Mouse (Mus musculus): ENCODE measurements around the gene Slc5a6. TPM values are rescaled to one million over a fixed set of nuclear protein-coding genes. Genes with fewer than 3 reads are reported as not detected.
"Not testable (repeated sequence)": the region's sequence is repeated elsewhere in the genome, so short reads cannot be mapped to it uniquely, and the experiment has no call there.

Gene Slc5a6
- polyA plus RNA-seq, 1 experiment from 2014 or later, result 4.8 TPM

- WGBS (ENCODE audit: insufficient replicate concordance), result 62% methylated on average over 1 of the region's 1 CpGs
Observed at GRCm38 (mm10) chr5:31022690-31023089, 26.0 kb downstream of the Slc5a6 start.

DNA sequence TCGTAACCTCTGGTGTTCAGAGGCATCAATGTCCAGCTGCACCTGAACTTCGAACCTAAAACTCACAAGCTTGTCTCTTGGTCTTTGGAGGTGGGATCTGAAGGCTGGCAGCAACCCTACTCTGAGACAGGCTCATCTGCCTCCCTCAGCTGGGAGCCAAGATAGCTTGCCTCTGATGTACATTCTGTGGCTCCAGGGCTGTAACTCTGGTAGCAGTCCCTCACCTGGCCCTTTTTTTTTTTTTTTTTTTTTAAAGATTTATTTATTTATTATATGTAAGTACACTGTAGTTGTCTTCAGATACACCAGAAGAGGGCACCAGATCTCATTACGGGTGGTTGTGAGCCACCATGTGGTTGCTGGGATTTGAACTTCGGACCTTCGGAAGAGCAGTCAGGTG lies 26.9 kb downstream of the Slc5a6 start:
- WGBS (ENCODE audit: insufficient replicate concordance), result 68% methylated on average over 4 of the region's 5 CpGs
- not testable (repeated sequence) for H3K9ac ChIP-seq (ENCODE audit: low read depth, low read length); H3K27ac ChIP-seq (ENCODE audit: low read length); H3K4me3 ChIP-seq (ENCODE audit: low read depth, low read length); H3K4me1 ChIP-seq (ENCODE audit: control insufficient read depth, low read depth, low read length); H3K4me2 ChIP-seq (ENCODE audit: low read depth, low read length); H3K9me3 ChIP-seq (replicated peaks; ENCODE audit: control insufficient read depth, low read length); H3K36me3 ChIP-seq (ENCODE audit: control insufficient read depth, insufficient read depth); H3K27me3 ChIP-seq (ENCODE audit: control insufficient read depth, insufficient read depth, low read depth, low read length); ATAC-seq (ENCODE audit: low read depth)

More at GRCm38 (mm10) chr5:31022690-31023089, 26.0 kb downstream of the Slc5a6 start:
- Histone ChIP-seq H3K9ac (ENCODE audit: low read depth, low read length) (no peak overlapping the region), H3K9me3 (replicated peaks; ENCODE audit: control insufficient read depth, low read length) (no peaks in the 10 kb centered on the region), H3K4me1 (ENCODE audit: control insufficient read depth, low read depth, low read length) (no peaks in the 10 kb centered on the region), H3K36me3 (ENCODE audit: control insufficient read depth, insufficient read depth) (no peaks in the 10 kb centered on the region), H3K27me3 (ENCODE audit: control insufficient read depth, insufficient read depth, low read depth, low read length) (no peaks in the 10 kb centered on the region), H3K27ac (ENCODE audit: low read length) (no peak overlapping the region), H3K4me3 (ENCODE audit: low read depth, low read length) (no peak overlapping the region), H3K4me2 (ENCODE audit: low read depth, low read length) (no peak overlapping the region)
- ATAC-seq (ENCODE audit: low read depth), result no peak

GRCm38 (mm10) chr5:31015913-31016312 lies 32.8 kb downstream of the Slc5a6 start:
- WGBS (ENCODE audit: insufficient replicate concordance), result 37% methylated on average over 2 of the region's 2 CpGs
- no peaks in the 10 kb centered on the region for H3K9me3 ChIP-seq (replicated peaks; ENCODE audit: control insufficient read depth, low read length)
- no peak for ATAC-seq (ENCODE audit: low read depth)

GRCm38 (mm10) chr5:31012737-31013136 lies 36.0 kb downstream of the Slc5a6 start:
- no peak overlapping the region for H3K4me3 ChIP-seq (ENCODE audit: low read depth, low read length)
- H3K9ac ChIP-seq (ENCODE audit: low read depth, low read length), result no peak overlapping the region
- no peak for ATAC-seq (ENCODE audit: low read depth)
- H3K27ac ChIP-seq (ENCODE audit: low read length), result no peak overlapping the region
- 38% methylated on average over 3 of the region's 3 CpGs for WGBS (ENCODE audit: insufficient replicate concordance)
- no peaks in the 10 kb centered on the region for H3K27me3 ChIP-seq (ENCODE audit: control insufficient read depth, insufficient read depth, low read depth, low read length)
- H3K4me1 ChIP-seq (ENCODE audit: control insufficient read depth, low read depth, low read length), result no peaks in the 10 kb centered on the region; the same call in 1 of the 2 replicates
- no peak overlapping the region for H3K4me2 ChIP-seq (ENCODE audit: low read depth, low read length)
- no peaks in the 10 kb centered on the region for H3K9me3 ChIP-seq (replicated peaks; ENCODE audit: control insufficient read depth, low read length)
- H3K36me3 ChIP-seq (ENCODE audit: control insufficient read depth, insufficient read depth), result no peaks in the 10 kb centered on the region

More at GRCm38 (mm10) chr5:31015913-31016312, 32.8 kb downstream of the Slc5a6 start:
- Histone ChIP-seq H3K9ac (ENCODE audit: low read depth, low read length) (no peak overlapping the region), H3K4me2 (ENCODE audit: low read depth, low read length) (no peak overlapping the region), H3K36me3 (ENCODE audit: control insufficient read depth, insufficient read depth) (no peaks in the 10 kb centered on the region), H3K4me1 (ENCODE audit: control insufficient read depth, low read depth, low read length) (no peaks in the 10 kb centered on the region; the same call in 1 of the 2 replicates), H3K27ac (ENCODE audit: low read length) (no peak overlapping the region), H3K4me3 (ENCODE audit: low read depth, low read length) (no peak overlapping the region), H3K27me3 (ENCODE audit: control insufficient read depth, insufficient read depth, low read depth, low read length) (no peaks in the 10 kb centered on the region)

GRCm38 (mm10) chr5:31004184-31004583 lies 44.5 kb downstream of the Slc5a6 start:
- no peak overlapping the region for H3K4me2 ChIP-seq (ENCODE audit: low read depth, low read length)
- H3K36me3 ChIP-seq (ENCODE audit: control insufficient read depth, insufficient read depth), result no peaks in the 10 kb centered on the region
- H3K9ac ChIP-seq (ENCODE audit: low read depth, low read length), result no peak overlapping the region
- WGBS (ENCODE audit: insufficient replicate concordance), result 6% methylated on average over 5 of the region's 5 CpGs
- no peak overlapping the region for H3K4me3 ChIP-seq (ENCODE audit: low read depth, low read length)
- no peaks in the 10 kb centered on the region for H3K27me3 ChIP-seq (ENCODE audit: control insufficient read depth, insufficient read depth, low read depth, low read length)
- ATAC-seq (ENCODE audit: low read depth), result peak; percentile 9; the same call in 1 of the 2 replicates
- no peaks in the 10 kb centered on the region for H3K4me1 ChIP-seq (ENCODE audit: control insufficient read depth, low read depth, low read length)
- no peak overlapping the region for H3K27ac ChIP-seq (ENCODE audit: low read length)
- no peaks in the 10 kb centered on the region for H3K9me3 ChIP-seq (replicated peaks; ENCODE audit: control insufficient read depth, low read length)

GRCm38 (mm10) chr5:31001560-31001959 lies 47.2 kb downstream of the Slc5a6 start:
- no peak overlapping the region for H3K9ac ChIP-seq (ENCODE audit: low read depth, low read length)
- no peaks in the 10 kb centered on the region for H3K27me3 ChIP-seq (ENCODE audit: control insufficient read depth, insufficient read depth, low read depth, low read length)
- H3K4me1 ChIP-seq (ENCODE audit: control insufficient read depth, low read depth, low read length), result no peaks in the 10 kb centered on the region
- H3K36me3 ChIP-seq (ENCODE audit: control insufficient read depth, insufficient read depth), result no peaks in the 10 kb centered on the region
- 67% methylated on average over 4 of the region's 4 CpGs for WGBS (ENCODE audit: insufficient replicate concordance)
- no peak for ATAC-seq (ENCODE audit: low read depth)
- no peak overlapping the region for H3K4me2 ChIP-seq (ENCODE audit: low read depth, low read length)
- no peak overlapping the region for H3K27ac ChIP-seq (ENCODE audit: low read length)
- H3K4me3 ChIP-seq (ENCODE audit: low read depth, low read length), result no peak overlapping the region
- H3K9me3 ChIP-seq (replicated peaks; ENCODE audit: control insufficient read depth, low read length), result no peaks in the 10 kb centered on the region

GRCm38 (mm10) chr5:31000993-31001392 lies 47.7 kb downstream of the Slc5a6 start:
- H3K27ac ChIP-seq (ENCODE audit: low read length), result no peak overlapping the region
- ATAC-seq (ENCODE audit: low read depth), result no peak
- no peak overlapping the region for H3K9ac ChIP-seq (ENCODE audit: low read depth, low read length)
- WGBS (ENCODE audit: insufficient replicate concordance), result 68% methylated on average over 2 of the region's 2 CpGs
- H3K4me2 ChIP-seq (ENCODE audit: low read depth, low read length), result no peak overlapping the region
- H3K36me3 ChIP-seq (ENCODE audit: control insufficient read depth, insufficient read depth), result no peaks in the 10 kb centered on the region
- H3K4me3 ChIP-seq (ENCODE audit: low read depth, low read length), result no peak overlapping the region
- no peaks in the 10 kb centered on the region for H3K4me1 ChIP-seq (ENCODE audit: control insufficient read depth, low read depth, low read length)
- no peaks in the 10 kb centered on the region for H3K27me3 ChIP-seq (ENCODE audit: control insufficient read depth, insufficient read depth, low read depth, low read length)
- no peaks in the 10 kb centered on the region for H3K9me3 ChIP-seq (replicated peaks; ENCODE audit: control insufficient read depth, low read length)

DNA sequence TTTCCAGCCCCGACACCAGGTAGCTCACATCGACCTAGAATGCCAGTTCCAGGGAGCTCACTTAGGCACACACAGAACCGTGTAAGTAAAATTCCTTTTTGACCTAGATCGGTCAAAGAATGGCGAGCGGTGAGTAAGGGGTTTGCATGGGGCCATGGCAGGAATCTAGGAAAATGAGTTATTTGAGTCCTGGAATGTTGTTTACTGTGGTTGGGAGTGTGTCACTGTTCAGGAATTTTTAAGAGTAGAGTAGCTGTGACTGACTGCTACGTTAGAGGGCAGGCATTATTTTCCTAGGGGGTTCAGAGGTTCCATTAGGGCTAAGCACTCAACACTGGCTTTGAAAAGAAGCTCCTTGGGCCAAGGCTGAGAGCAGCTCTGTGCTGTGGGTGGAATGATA lies 48.6 kb downstream of the Slc5a6 start:
- no peaks in the 10 kb centered on the region for H3K27me3 ChIP-seq (ENCODE audit: control insufficient read depth, insufficient read depth, low read depth, low read length)
- WGBS (ENCODE audit: insufficient replicate concordance), result 54% methylated on average over 7 of the region's 7 CpGs
- no peak overlapping the region for H3K4me2 ChIP-seq (ENCODE audit: low read depth, low read length)
- H3K27ac ChIP-seq (ENCODE audit: low read length), result no peak overlapping the region
- no peaks in the 10 kb centered on the region for H3K36me3 ChIP-seq (ENCODE audit: control insufficient read depth, insufficient read depth)
- ATAC-seq (ENCODE audit: low read depth), result no peak
- H3K9ac ChIP-seq (ENCODE audit: low read depth, low read length), result no peak overlapping the region
- no peak overlapping the region for H3K4me3 ChIP-seq (ENCODE audit: low read depth, low read length)
- no peaks in the 10 kb centered on the region for H3K4me1 ChIP-seq (ENCODE audit: control insufficient read depth, low read depth, low read length)
- no peaks in the 10 kb centered on the region for H3K9me3 ChIP-seq (replicated peaks; ENCODE audit: control insufficient read depth, low read length)

GRCm38 (mm10) chr5:30999324-30999723 lies 49.4 kb downstream of the Slc5a6 start:
- no peak for ATAC-seq (ENCODE audit: low read depth)
- no peaks in the 10 kb centered on the region for H3K9me3 ChIP-seq (replicated peaks; ENCODE audit: control insufficient read depth, low read length)
- no peak overlapping the region for H3K4me3 ChIP-seq (ENCODE audit: low read depth, low read length)
- H3K36me3 ChIP-seq (ENCODE audit: control insufficient read depth, insufficient read depth), result no peaks in the 10 kb centered on the region
- 69% methylated on average over 5 of the region's 5 CpGs for WGBS (ENCODE audit: insufficient replicate concordance)
- no peak overlapping the region for H3K9ac ChIP-seq (ENCODE audit: low read depth, low read length)
- no peak overlapping the region for H3K4me2 ChIP-seq (ENCODE audit: low read depth, low read length)
- H3K27me3 ChIP-seq (ENCODE audit: control insufficient read depth, insufficient read depth, low read depth, low read length), result no peaks in the 10 kb centered on the region
- H3K27ac ChIP-seq (ENCODE audit: low read length), result no peak overlapping the region
- H3K4me1 ChIP-seq (ENCODE audit: control insufficient read depth, low read depth, low read length), result no peaks in the 10 kb centered on the region

All from liver, embryonic 16.5 days (tissue).